Mouse (Mus musculus): ENCODE measurements around the gene Ankle1. TPM values are rescaled to one million over a fixed set of nuclear protein-coding genes. Genes with fewer than 3 reads are reported as not detected.
A peak's percentile ranks its signal among the peaks of the same experiment; 100 is the strongest.

The Ankle1 gene
- polyA plus RNA-seq, 1 experiment from 2014 or later, result 7.9 TPM

DNA sequence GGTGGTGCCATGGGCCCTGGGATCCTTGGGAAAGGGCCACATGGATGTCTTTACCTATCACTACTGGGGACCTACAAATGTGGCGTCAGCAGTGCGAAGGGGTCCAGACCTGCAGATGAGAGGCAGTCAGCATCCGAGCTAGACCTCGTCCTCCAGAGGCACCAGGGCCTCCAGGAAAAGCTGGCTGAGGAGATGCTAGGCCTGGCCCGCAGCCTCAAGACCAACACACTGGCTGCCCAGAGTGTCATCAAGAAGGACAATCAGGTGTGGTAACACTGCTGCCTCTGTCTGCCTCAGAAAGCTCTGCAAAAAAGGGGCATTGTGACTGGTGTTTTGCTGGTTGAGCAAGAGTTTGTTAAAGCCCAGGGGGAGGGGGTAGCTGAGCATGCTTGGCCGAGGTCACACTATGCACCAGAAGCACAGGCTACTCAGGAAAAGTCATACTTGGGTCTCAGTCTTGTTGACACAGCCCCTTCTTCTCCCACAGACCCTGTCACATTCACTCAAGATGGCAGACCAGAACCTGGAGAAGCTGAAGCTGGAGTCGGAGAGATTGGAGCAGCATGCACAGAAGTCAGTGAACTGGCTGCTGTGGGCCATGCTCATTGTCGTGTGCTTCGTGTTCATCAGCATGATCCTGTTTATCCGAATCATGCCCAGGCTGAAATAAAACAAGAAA, 36.6 kb upstream of the Ankle1 start:
- no peaks in the 10 kb centered on the region for H3K9me3 ChIP-seq (replicated peaks; ENCODE audit: low read length)
- no peak overlapping the region for H3K9ac ChIP-seq (ENCODE audit: low read depth, low read length)
- H3K4me2 ChIP-seq (ENCODE audit: low read length), result no peak overlapping the region
- peaks cover 21% of the 10 kb centered on the region for H3K36me3 ChIP-seq (ENCODE audit: insufficient read depth, low read length)
- no peak for DNase-seq (ENCODE audit: low spot score)
- no peak for TF ChIP-seq CTCF (IDR thresholded peaks at IDR 0.05; ENCODE audit: low read depth)
- no peak overlapping the region for H3K4me3 ChIP-seq (replicated peaks; ENCODE audit: low read depth, low read length)
- ATAC-seq (replicated peaks; ENCODE audit: low FRiP score, low read depth), result no peak
- WGBS, result 93% methylated on average over 10 of the region's 10 CpGs
- no peak overlapping the region for H3K27ac ChIP-seq
- no peaks in the 10 kb centered on the region for H3K27me3 ChIP-seq (ENCODE audit: insufficient read depth, low read length)
- H3K4me1 ChIP-seq (replicated peaks; ENCODE audit: insufficient read depth, low read length), result peaks cover 10% of the 10 kb centered on the region

DNA sequence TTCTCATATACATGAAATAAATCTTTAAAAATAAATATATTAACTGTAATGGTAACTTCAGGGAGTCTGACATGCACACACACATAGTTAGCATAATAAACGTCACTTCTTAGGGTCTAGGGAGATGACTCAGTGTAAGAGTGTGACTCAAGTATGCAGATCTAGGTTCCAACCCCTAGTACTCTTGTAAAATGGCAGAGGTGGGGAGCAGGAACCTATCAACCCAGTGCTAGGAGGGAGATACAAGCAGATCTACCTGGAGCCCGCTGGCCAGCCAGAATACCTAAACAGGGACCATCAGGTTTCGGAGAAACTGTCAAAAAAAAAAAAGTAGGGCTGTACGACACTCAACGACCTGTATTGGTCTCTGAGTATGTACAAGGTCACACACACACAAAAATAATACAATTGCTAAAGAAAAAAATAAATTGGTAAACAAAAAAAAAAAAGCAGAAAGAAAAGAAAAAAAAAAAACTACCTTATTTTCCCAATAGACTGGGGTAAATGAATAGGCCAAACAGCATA, 35.0 kb upstream of the Ankle1 start:
- peaks cover 33% of the 10 kb centered on the region for H3K36me3 ChIP-seq (ENCODE audit: insufficient read depth, low read length)
- TF ChIP-seq CTCF (IDR thresholded peaks at IDR 0.05; ENCODE audit: low read depth), result no peak

DNA sequence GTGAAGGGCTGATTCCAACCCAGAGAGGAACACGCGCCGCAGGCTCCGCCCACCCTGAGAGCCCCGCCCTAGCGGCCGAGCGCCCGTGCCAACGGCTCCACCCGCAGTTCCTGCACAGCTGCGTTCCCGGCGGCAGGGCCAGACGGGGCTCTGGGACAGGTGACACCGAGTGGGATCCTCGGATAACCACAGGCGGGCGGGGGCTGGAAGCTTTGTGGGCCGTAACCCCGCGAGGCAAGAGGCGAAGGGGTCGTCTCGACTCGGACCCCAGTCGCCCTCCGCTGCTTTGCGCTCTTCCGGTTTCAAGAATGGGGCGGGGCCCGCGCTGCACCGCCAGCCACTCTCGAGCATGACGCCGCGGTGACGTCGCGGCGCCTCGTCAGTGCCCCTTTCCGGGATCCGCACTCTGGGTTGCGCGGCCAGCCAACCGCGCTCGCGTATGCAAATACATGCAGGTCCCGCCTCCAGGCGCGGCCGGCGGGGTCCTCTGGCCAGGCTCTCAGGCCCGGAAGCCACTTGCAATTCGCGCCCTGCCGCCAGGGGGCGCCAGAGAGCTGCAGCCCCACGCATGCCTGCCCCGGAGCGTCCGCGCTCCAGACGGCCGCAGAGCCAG, 34.5 kb upstream of the Ankle1 start, which contains the start of gene Ocel1:
Gene Ocel1 (plus strand): TSS at position 63 of the 613 bp plus-strand sequence.
- Histone ChIP-seq H3K9ac (ENCODE audit: low read depth, low read length) (peak within 1 kb of the TSS; percentile 49), H3K27me3 (ENCODE audit: insufficient read depth, low read length) (no peaks in the 10 kb centered on the region), H3K9me3 (replicated peaks; ENCODE audit: low read length) (no peaks in the 10 kb centered on the region), H3K4me2 (ENCODE audit: low read length) (peak within 1 kb of the TSS; percentile 44), H3K36me3 (ENCODE audit: insufficient read depth, low read length) (peaks cover 33% of the 10 kb centered on the region), H3K4me1 (replicated peaks; ENCODE audit: insufficient read depth, low read length) (peaks cover 27% of the 10 kb centered on the region), H3K4me3 (replicated peaks; ENCODE audit: low read depth, low read length) (peak within 1 kb of the TSS; percentile 57), H3K27ac (peak within 1 kb of the TSS; percentile 85)
- under 1% methylated on average over 62 of the region's 68 CpGs for WGBS
- peak; percentile 97 for DNase-seq (ENCODE audit: low spot score)
- peak; percentile 99 for TF ChIP-seq CTCF (IDR thresholded peaks at IDR 0.05; ENCODE audit: low read depth)
- peak; percentile 88 for ATAC-seq (replicated peaks; ENCODE audit: low FRiP score, low read depth)

More for the DNA sequence above, 35.0 kb upstream of the Ankle1 start:
- H3K9me3 ChIP-seq (replicated peaks; ENCODE audit: low read length), result no peaks in the 10 kb centered on the region
- peak overlapping the region; percentile 85; the same call in 1 of the 2 replicates for H3K27ac ChIP-seq
- peak overlapping the region; percentile 57 for H3K4me3 ChIP-seq (replicated peaks; ENCODE audit: low read depth, low read length)
- peak overlapping the region; percentile 49 for H3K9ac ChIP-seq (ENCODE audit: low read depth, low read length)
- H3K4me2 ChIP-seq (ENCODE audit: low read length), result peak overlapping the region; percentile 44
- ATAC-seq (replicated peaks; ENCODE audit: low FRiP score, low read depth), result no peak
- no peak for DNase-seq (ENCODE audit: low spot score)
- peaks cover 22% of the 10 kb centered on the region for H3K4me1 ChIP-seq (replicated peaks; ENCODE audit: insufficient read depth, low read length)
- no peaks in the 10 kb centered on the region for H3K27me3 ChIP-seq (ENCODE audit: insufficient read depth, low read length)
- 17% methylated on average over 5 of the region's 5 CpGs for WGBS

DNA sequence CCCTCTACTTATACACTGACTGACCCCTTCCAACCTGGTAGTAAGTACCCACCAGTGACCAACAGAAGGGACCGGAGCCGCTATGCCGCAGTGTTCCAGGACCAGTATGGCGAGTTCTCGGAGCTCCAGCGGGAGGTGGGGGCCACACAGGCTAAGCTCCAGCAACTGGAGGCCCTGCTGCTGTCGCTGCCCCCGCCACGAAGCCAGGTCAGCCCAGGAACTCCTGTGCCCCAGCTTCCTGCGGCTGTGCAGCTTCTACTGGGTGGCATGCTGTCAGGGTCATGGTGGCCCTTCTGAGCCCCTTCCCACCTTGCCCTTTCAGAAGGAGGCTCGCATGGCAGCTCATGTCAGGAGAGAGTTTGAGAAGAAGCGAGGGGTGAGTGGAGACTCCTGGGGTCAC, 33.4 kb upstream of the Ankle1 start:
- H3K9me3 ChIP-seq (replicated peaks; ENCODE audit: low read length), result no peaks in the 10 kb centered on the region
- H3K9ac ChIP-seq (ENCODE audit: low read depth, low read length), result no peak overlapping the region
- H3K4me2 ChIP-seq (ENCODE audit: low read length), result no peak overlapping the region
- H3K36me3 ChIP-seq (ENCODE audit: insufficient read depth, low read length), result peaks cover 38% of the 10 kb centered on the region
- 88% methylated on average over 12 of the region's 12 CpGs for WGBS
- H3K27me3 ChIP-seq (ENCODE audit: insufficient read depth, low read length), result no peaks in the 10 kb centered on the region
- TF ChIP-seq CTCF (IDR thresholded peaks at IDR 0.05; ENCODE audit: low read depth), result no peak
- DNase-seq (ENCODE audit: low spot score) (no peak), ATAC-seq (replicated peaks; ENCODE audit: low FRiP score, low read depth) (no peak)
- 0 out of 2 replicates have a peak overlapping the region, but pooled peaks have one; percentile 8 for H3K27ac ChIP-seq
- no peak overlapping the region for H3K4me3 ChIP-seq (replicated peaks; ENCODE audit: low read depth, low read length)
- H3K4me1 ChIP-seq (replicated peaks; ENCODE audit: insufficient read depth, low read length), result peaks cover 36% of the 10 kb centered on the region

DNA sequence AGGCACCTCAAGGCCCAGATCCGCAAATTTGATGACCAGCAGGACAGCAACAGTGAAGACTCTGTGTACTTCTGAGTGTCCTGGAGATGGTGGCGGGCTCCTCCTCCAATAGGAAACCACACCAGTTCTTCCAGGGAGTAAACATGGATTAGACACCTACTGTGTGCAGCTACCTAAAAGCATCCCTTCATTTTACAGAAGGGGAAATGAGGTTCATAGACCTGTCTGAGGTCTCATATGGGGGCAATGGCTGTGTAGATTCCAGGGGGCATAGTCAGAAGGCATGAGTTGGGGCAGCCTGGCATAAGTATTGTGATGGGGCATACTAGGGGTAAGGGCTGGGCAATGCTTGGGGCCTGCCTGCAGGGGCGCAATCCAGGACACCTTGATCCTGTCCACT, 32.8 kb upstream of the Ankle1 start:
- no peak overlapping the region for H3K9ac ChIP-seq (ENCODE audit: low read depth, low read length)
- DNase-seq (ENCODE audit: low spot score) (no peak), ATAC-seq (replicated peaks; ENCODE audit: low FRiP score, low read depth) (no peak)
- H3K4me1 ChIP-seq (replicated peaks; ENCODE audit: insufficient read depth, low read length), result peaks cover 35% of the 10 kb centered on the region
- peaks cover 44% of the 10 kb centered on the region for H3K36me3 ChIP-seq (ENCODE audit: insufficient read depth, low read length)
- H3K4me2 ChIP-seq (ENCODE audit: low read length), result no peak overlapping the region
- H3K27ac ChIP-seq, result no peak overlapping the region
- WGBS, result 90% methylated on average over 3 of the region's 3 CpGs
- H3K27me3 ChIP-seq (ENCODE audit: insufficient read depth, low read length), result no peaks in the 10 kb centered on the region
- TF ChIP-seq CTCF (IDR thresholded peaks at IDR 0.05; ENCODE audit: low read depth), result 0 out of 2 replicates have a peak, but pooled peaks have one; percentile 3
- H3K4me3 ChIP-seq (replicated peaks; ENCODE audit: low read depth, low read length), result no peak overlapping the region
- H3K9me3 ChIP-seq (replicated peaks; ENCODE audit: low read length), result no peaks in the 10 kb centered on the region

DNA sequence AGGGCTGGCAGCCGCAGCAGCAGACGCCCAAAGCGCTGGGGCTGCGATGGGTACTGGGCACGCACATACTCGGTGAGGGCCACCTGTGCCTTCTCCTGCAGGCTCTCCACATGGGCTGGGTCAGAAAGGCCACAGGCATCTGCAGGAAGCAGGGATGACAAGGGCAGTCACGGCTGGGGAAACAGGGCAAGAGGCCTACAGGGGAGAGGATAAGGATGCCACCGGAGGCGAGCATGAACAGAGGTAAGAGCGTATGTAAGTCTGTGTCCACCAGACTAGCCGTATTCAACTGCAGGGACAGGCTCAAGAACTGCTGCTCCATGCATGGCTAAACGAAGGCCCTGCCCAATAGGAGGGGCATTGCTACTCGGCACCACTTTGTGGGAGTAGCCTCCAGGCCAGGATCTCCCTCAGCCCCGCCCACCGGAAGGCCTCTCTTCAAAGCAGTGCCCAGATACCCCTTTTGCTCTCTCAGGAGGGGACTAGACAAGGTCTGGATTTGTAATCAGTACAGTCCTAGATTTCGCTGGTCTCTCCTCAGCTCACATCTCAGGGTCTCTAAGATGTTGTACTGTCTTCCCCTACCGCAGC, 31.1 kb upstream of the Ankle1 start:
- Histone ChIP-seq H3K9me3 (replicated peaks; ENCODE audit: low read length) (no peaks in the 10 kb centered on the region), H3K4me3 (replicated peaks; ENCODE audit: low read depth, low read length) (no peak overlapping the region), H3K4me1 (replicated peaks; ENCODE audit: insufficient read depth, low read length) (peaks cover 50% of the 10 kb centered on the region), H3K36me3 (ENCODE audit: insufficient read depth, low read length) (peaks cover 40% of the 10 kb centered on the region), H3K4me2 (ENCODE audit: low read length) (no peak overlapping the region), H3K9ac (ENCODE audit: low read depth, low read length) (no peak overlapping the region), H3K27ac (no peak overlapping the region), H3K27me3 (ENCODE audit: insufficient read depth, low read length) (no peaks in the 10 kb centered on the region)
- DNase-seq (ENCODE audit: low spot score) (peak; percentile 71), ATAC-seq (replicated peaks; ENCODE audit: low FRiP score, low read depth) (no peak)
- no peak for TF ChIP-seq CTCF (IDR thresholded peaks at IDR 0.05; ENCODE audit: low read depth)
- WGBS, result 62% methylated on average over 17 of the region's 17 CpGs
